Mouse (Mus musculus): ENCODE data around the gene St3gal2. TPM values are rescaled to one million over a fixed set of nuclear protein-coding genes. Genes with fewer than 3 reads are reported as not detected.
"Not testable (repeated sequence)": the region's sequence is repeated elsewhere in the genome, so short reads cannot be mapped to it uniquely, and the experiment has no call there.

St3gal2 gene
- polyA plus RNA-seq, 1 experiment from 2014 or later: 26.2 TPM

DNA sequence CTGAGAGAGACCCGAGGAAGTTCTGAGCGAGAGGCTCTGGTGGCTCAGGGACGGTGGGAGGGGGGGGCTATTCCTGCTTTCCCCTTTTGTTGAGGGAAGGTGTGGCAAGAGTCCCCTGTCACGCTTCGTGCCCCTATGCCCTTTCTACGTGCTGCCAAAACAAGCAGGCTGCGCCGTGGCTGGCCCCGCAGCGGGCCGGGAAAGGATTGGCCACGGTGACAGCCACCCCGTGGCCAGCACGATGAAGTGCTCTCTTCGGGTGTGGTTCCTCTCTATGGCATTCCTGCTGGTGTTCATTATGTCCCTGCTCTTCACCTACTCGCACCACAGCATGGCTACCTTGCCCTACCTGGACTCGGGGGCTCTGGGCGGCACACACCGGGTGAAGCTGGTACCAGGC lies 37.7 kb downstream of the St3gal2 start:
- no peak overlapping the region for H3K4me3 ChIP-seq (replicated peaks)
- H3K9me3 ChIP-seq: no peaks in the 10 kb centered on the region
- H3K27me3 ChIP-seq: no peaks in the 10 kb centered on the region
- H3K4me1 ChIP-seq: 0 out of 2 replicates have a peak, but pooled peaks cover 2% of the 10 kb centered on the region
- WGBS: 91% methylated on average over 19 of the region's 19 CpGs
- ATAC-seq (ENCODE audit: low FRiP score): no peak
- peaks cover 51% of the 10 kb centered on the region for H3K36me3 ChIP-seq (replicated peaks)
- H3K4me2 ChIP-seq: no peak overlapping the region
- H3K9ac ChIP-seq: no peak overlapping the region
- H3K27ac ChIP-seq: no peak overlapping the region

GRCm38 (mm10) chr8:110958135-110958534 lies 38.4 kb downstream of the St3gal2 start:
- Histone ChIP-seq H3K4me2 (no peak overlapping the region), H3K36me3 (replicated peaks) (peaks cover 53% of the 10 kb centered on the region), H3K4me1 (0 out of 2 replicates have a peak, but pooled peaks cover 2% of the 10 kb centered on the region), H3K9ac (no peak overlapping the region), H3K27me3 (no peaks in the 10 kb centered on the region), H3K9me3 (no peaks in the 10 kb centered on the region), H3K27ac (no peak overlapping the region), H3K4me3 (replicated peaks) (no peak overlapping the region)
- WGBS: 89% methylated on average over 5 of the region's 5 CpGs
- ATAC-seq (ENCODE audit: low FRiP score): no peak

DNA sequence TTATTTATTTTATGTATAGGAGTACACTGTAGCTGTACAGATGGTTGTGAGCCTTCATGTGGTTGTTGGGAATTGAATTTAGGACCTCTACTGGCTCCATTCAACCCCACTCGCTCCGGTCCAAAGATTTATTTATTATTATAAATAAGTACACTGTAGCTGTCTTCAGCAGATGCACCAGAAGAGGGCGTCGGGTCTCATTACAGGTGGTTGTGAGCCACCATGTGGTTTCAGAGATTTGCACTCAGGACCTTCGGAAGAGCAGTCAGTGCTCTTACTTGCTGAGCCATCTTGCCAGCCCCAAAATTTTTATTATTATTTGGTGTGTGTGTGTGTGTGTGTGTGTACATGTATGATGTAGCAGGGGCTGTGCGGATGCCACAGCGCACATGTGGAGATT lies 38.8 kb downstream of the St3gal2 start:
- H3K4me2 ChIP-seq; H3K9ac ChIP-seq; H3K9me3 ChIP-seq; H3K27ac ChIP-seq; H3K4me3 ChIP-seq (replicated peaks); H3K27me3 ChIP-seq; ATAC-seq (ENCODE audit: low FRiP score); H3K4me1 ChIP-seq: not testable (repeated sequence)
- peaks cover 54% of the 10 kb centered on the region for H3K36me3 ChIP-seq (replicated peaks)
- 93% methylated on average over 7 of the region's 7 CpGs for WGBS

GRCm38 (mm10) chr8:110959071-110959780 lies 39.5 kb downstream of the St3gal2 start:
- no peaks in the 10 kb centered on the region for H3K27me3 ChIP-seq
- H3K27ac ChIP-seq: no peak overlapping the region
- 93% methylated on average over 12 of the region's 12 CpGs for WGBS

GRCm38 (mm10) chr8:110959906-110960305 lies 40.2 kb downstream of the St3gal2 start:
- H3K27ac ChIP-seq: no peak overlapping the region
- peaks cover 50% of the 10 kb centered on the region for H3K36me3 ChIP-seq (replicated peaks)
- H3K9me3 ChIP-seq: no peaks in the 10 kb centered on the region
- no peak overlapping the region for H3K4me3 ChIP-seq (replicated peaks)
- 91% methylated on average over 6 of the region's 6 CpGs for WGBS
- ATAC-seq (ENCODE audit: low FRiP score): no peak
- H3K4me2 ChIP-seq: no peak overlapping the region
- H3K4me1 ChIP-seq: 0 out of 2 replicates have a peak, but pooled peaks cover 2% of the 10 kb centered on the region
- no peak overlapping the region for H3K9ac ChIP-seq
- no peaks in the 10 kb centered on the region for H3K27me3 ChIP-seq

More at GRCm38 (mm10) chr8:110959071-110959780, 39.5 kb downstream of the St3gal2 start:
- Histone ChIP-seq H3K36me3 (replicated peaks) (peaks cover 50% of the 10 kb centered on the region), H3K4me3 (replicated peaks) (no peak overlapping the region), H3K4me2 (no peak overlapping the region), H3K9me3 (no peaks in the 10 kb centered on the region), H3K9ac (no peak overlapping the region), H3K4me1 (0 out of 2 replicates have a peak, but pooled peaks cover 2% of the 10 kb centered on the region)
- ATAC-seq (ENCODE audit: low FRiP score): no peak

DNA sequence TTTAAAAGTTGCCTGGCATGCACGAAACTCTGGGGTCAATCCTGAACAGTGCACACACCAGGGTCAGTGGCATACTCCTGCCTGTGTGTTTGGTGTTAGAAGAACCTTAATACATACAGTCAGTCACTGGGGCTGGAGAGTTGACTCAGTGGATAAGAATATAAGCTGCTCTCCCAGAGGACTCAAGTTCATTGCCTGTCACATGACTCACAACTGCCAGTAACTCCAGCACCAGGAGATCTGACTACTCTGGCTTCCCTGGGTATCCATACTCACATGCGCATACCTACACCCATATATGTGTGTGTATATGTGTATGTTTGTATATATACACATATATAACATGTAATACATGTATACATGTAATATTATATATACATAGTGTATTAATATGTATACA lies 43.3 kb downstream of the St3gal2 start:
- WGBS: 91% methylated on average over 2 of the region's 2 CpGs
- peaks cover 46% of the 10 kb centered on the region for H3K36me3 ChIP-seq (replicated peaks)

DNA sequence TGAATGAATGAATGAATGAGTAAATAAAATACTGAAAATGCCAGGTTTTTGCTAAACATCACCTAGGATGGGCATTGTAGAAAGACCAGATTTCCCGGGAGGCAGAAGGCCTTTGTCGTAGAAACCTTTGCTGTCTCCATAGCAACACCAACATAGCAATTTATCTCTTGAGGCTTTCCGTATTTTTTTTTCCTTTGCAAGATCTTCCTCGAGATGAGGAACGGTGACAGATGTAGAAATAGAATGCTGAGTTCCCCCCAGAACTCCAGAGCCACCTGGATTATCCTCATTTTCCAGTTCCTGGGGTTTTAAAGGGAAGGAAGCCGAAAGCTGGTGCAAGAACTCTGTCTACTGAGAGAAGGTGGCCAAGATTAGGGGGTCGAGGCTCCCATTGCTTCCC lies 44.9 kb downstream of the St3gal2 start:
- ATAC-seq (ENCODE audit: low FRiP score): no peak
- peaks cover 33% of the 10 kb centered on the region for H3K36me3 ChIP-seq (replicated peaks)
- WGBS: 83% methylated on average over 7 of the region's 7 CpGs

More for the DNA sequence above, 43.3 kb downstream of the St3gal2 start:
- no peaks in the 10 kb centered on the region for H3K4me1 ChIP-seq
- H3K27me3 ChIP-seq: no peaks in the 10 kb centered on the region
- H3K9me3 ChIP-seq: no peaks in the 10 kb centered on the region
- H3K4me3 ChIP-seq (replicated peaks): no peak overlapping the region
- ATAC-seq (ENCODE audit: low FRiP score): no peak
- no peak overlapping the region for H3K9ac ChIP-seq
- H3K4me2 ChIP-seq: no peak overlapping the region
- H3K27ac ChIP-seq: no peak overlapping the region

DNA sequence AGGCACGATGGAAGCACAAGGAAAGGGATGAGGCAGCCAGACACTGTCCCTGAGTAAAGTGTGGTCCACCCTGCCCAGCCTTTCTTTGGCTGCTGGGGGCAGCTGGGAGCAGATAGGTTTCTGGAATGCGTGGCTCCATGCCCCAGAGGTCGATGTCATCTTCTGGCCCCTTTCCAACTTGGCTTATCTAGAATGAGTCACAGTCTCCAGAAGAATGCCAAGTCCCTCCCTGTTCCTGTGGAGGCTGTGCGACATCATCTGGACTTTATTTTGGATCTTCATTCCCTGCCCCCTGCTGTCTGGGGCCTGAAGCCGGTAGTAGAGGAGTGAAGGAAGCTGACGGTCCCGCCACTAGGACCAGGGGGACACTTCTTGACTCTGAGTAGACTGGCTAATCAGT lies 45.9 kb downstream of the St3gal2 start:
- Histone ChIP-seq H3K27me3 (no peaks in the 10 kb centered on the region), H3K9me3 (no peaks in the 10 kb centered on the region), H3K4me2 (no peak overlapping the region), H3K27ac (no peak overlapping the region), H3K4me1 (peaks cover 2% of the 10 kb centered on the region), H3K36me3 (replicated peaks) (peaks cover 29% of the 10 kb centered on the region), H3K4me3 (replicated peaks) (no peak overlapping the region), H3K9ac (no peak overlapping the region)
- no peak for ATAC-seq (ENCODE audit: low FRiP score)
- 71% methylated on average over 7 of the region's 7 CpGs for WGBS

More for the DNA sequence above, 44.9 kb downstream of the St3gal2 start:
- H3K4me2 ChIP-seq: no peak overlapping the region
- H3K27me3 ChIP-seq: no peaks in the 10 kb centered on the region
- H3K9me3 ChIP-seq: no peaks in the 10 kb centered on the region
- no peaks in the 10 kb centered on the region for H3K4me1 ChIP-seq
- no peak overlapping the region for H3K9ac ChIP-seq
- H3K27ac ChIP-seq: no peak overlapping the region
- H3K4me3 ChIP-seq (replicated peaks): no peak overlapping the region

DNA sequence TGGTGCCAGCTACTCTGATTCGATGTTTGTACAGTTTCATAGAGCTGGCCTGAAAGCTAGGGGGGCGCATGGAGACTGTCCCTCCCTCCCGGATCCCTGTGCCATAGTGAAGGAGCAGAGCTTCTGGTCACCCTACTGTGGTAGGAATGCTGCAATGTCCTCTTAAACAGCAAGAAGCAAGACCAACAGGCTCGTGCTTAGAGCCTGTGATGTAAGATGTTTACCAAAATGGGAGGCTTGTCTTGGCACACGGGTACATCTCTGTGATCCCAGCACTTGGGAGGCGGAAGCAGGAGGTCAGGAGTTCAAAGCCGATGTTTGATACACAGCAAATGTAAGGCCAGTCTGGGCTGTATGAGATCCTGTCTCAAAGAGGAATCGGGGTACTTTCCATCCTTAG lies 46.9 kb downstream of the St3gal2 start:
- Histone ChIP-seq H3K4me2 (no peak overlapping the region), H3K27me3 (no peaks in the 10 kb centered on the region), H3K27ac (no peak overlapping the region), H3K4me3 (replicated peaks) (no peak overlapping the region), H3K9me3 (no peaks in the 10 kb centered on the region), H3K36me3 (replicated peaks) (peaks cover 29% of the 10 kb centered on the region), H3K9ac (no peak overlapping the region), H3K4me1 (peaks cover 7% of the 10 kb centered on the region)
- no peak for ATAC-seq (ENCODE audit: low FRiP score)
- 92% methylated on average over 8 of the region's 8 CpGs for WGBS

DNA sequence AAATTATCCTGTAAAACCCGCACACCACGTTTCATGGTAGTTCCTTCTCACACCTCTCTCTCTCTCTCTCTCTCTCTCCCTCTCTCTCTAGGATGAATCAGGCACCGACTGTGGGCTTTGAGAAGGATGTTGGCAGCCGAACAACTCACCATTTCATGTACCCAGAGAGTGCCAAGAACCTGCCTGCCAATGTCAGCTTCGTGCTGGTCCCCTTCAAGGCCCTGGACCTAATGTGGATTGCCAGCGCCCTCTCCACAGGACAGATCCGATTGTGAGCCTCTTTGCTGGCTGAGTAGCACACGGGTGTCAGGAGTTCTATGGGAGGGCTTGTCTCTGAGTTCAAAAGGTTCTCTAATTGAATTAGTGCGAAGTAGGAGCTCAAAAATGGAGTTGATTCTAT lies 47.6 kb downstream of the St3gal2 start:
- Histone ChIP-seq H3K27me3 (no peaks in the 10 kb centered on the region), H3K36me3 (replicated peaks) (peaks cover 23% of the 10 kb centered on the region), H3K4me1 (peaks cover 7% of the 10 kb centered on the region), H3K9me3 (no peaks in the 10 kb centered on the region), H3K27ac (no peak overlapping the region), H3K9ac (no peak overlapping the region), H3K4me3 (replicated peaks) (no peak overlapping the region), H3K4me2 (no peak overlapping the region)
- no peak for ATAC-seq (ENCODE audit: low FRiP score)
- WGBS: 85% methylated on average over 9 of the region's 9 CpGs

- H3K27me3 ChIP-seq: no peaks in the 10 kb centered on the region
- no peaks in the 10 kb centered on the region for H3K9me3 ChIP-seq
- H3K4me3 ChIP-seq (replicated peaks): peak overlapping the region; percentile 54
- H3K4me2 ChIP-seq: peak overlapping the region; percentile 77
- H3K36me3 ChIP-seq (replicated peaks): peaks cover 29% of the 10 kb centered on the region
- H3K4me1 ChIP-seq: peaks cover 7% of the 10 kb centered on the region
- WGBS: 4% methylated on average over 45 of the region's 45 CpGs
- peak overlapping the region; percentile 65 for H3K9ac ChIP-seq
- peak overlapping the region; percentile 50 for H3K27ac ChIP-seq
- ATAC-seq (ENCODE audit: low FRiP score): peak; percentile 99
These were observed 50.4 kb downstream of the St3gal2 start for GRCm38 (mm10) chr8:110969910-110970770.

GRCm38 (mm10) chr8:110976532-110976931 lies 56.8 kb downstream of the St3gal2 start:
- not testable (repeated sequence) for ATAC-seq (ENCODE audit: low FRiP score); H3K4me1 ChIP-seq; H3K4me3 ChIP-seq (replicated peaks); H3K9me3 ChIP-seq; H3K27me3 ChIP-seq; H3K27ac ChIP-seq; H3K9ac ChIP-seq; H3K4me2 ChIP-seq
- 95% methylated on average over 8 of the region's 8 CpGs for WGBS
- peaks cover 57% of the 10 kb centered on the region for H3K36me3 ChIP-seq (replicated peaks)
